Mouse (Mus musculus): ENCODE measurements around the gene Slc22a6.

- no peak for TF ChIP-seq ZNF384 (IDR thresholded peaks at IDR 0.05; ENCODE audit: low read depth, low read length)
- no peak for TF ChIP-seq HCFC1 (IDR thresholded peaks at IDR 0.05; ENCODE audit: borderline replicate concordance, insufficient read depth, low read length)
Observed at GRCm38 (mm10) chr19:8597269-8597668, 20.6 kb upstream of the Slc22a6 start.
